Mouse (Mus musculus) intestine, postnatal 0 days (tissue): ENCODE measurements around the gene Akip1. TPM values are rescaled to one million over a fixed set of nuclear protein-coding genes. Genes with fewer than 3 reads are reported as not detected.

Experiments used
- ATAC-seq: fragments of 200-750 bp; cut with Nextera tagmentation; 2 replicates; pipeline ENCODE4 v1.8.0; 2017; ENCODE audit warnings: mild to moderate bottlenecking, moderate TSS enrichment, moderate library complexity
- H3K27ac ChIP-seq: fragments of 300-500 bp; sonication (generic); 2 replicates; pipeline ENCODE4 v1.5.1; 2014; ENCODE audit warnings: mild to moderate bottlenecking, low read depth, low read length, moderate library complexity
- H3K27me3 ChIP-seq: fragments of 300-500 bp; sonication (generic); replicated peaks from 2 replicates; pipeline ENCODE4 v1.6.1; 2014; ENCODE audit warnings: low read length, mixed read lengths; ENCODE audit not compliant: control insufficient read depth, insufficient read depth
- H3K36me3 ChIP-seq: fragments of 300-500 bp; sonication (generic); 2 replicates; pipeline ENCODE4 v1.6.1; 2014; ENCODE audit warnings: mild to moderate bottlenecking, moderate library complexity; ENCODE audit not compliant: control insufficient read depth, insufficient read depth
- H3K4me1 ChIP-seq: fragments of 300-500 bp; sonication (generic); replicated peaks from 2 replicates; pipeline ENCODE4 v1.6.1; 2014; ENCODE audit warnings: antibody characterized with exemption, low read length, mixed read lengths; ENCODE audit not compliant: control insufficient read depth, insufficient read depth
- H3K4me2 ChIP-seq: fragments of 300-500 bp; sonication (generic); replicated peaks from 2 replicates; pipeline ENCODE4 v1.6.1; 2014; ENCODE audit warnings: low read depth, mild to moderate bottlenecking, moderate library complexity
- H3K4me3 ChIP-seq: fragments of 300-500 bp; sonication (generic); 2 replicates; pipeline ENCODE4 v1.5.1; 2014; ENCODE audit warnings: low read depth, low read length
- H3K9ac ChIP-seq: fragments of 300-500 bp; sonication (generic); 2 replicates; pipeline ENCODE4 v1.6.1; 2014; ENCODE audit warnings: mild to moderate bottlenecking, low read depth, low read length
- H3K9me3 ChIP-seq: fragments of 300-500 bp; sonication (generic); 2 replicates; pipeline ENCODE4 v1.6.1; 2016; ENCODE audit warnings: mixed run types; ENCODE audit not compliant: control insufficient read depth
- CTCF ChIP-seq: sonication (generic); IDR thresholded peaks from 2 replicates; pipeline ENCODE4 v1.5.1; 2016; ENCODE audit warnings: low read depth, mild to moderate bottlenecking, control low read depth, antibody characterized with exemption, moderate library complexity
- WGBS: fragments of 180-500 bp; shearing (Covaris S2); extraction: QIAGEN DNeasy Blood & Tissue Kit; methylation state at CpG from one replicate; pipeline ENCODE4 v1.1.7; 2014; 5-methylcytosine and 5-hydroxymethylcytosine counted together
- polyA plus RNA-seq: library from polyadenylated mRNA; unstranded; fragments of >200 nt; fragmentation: Nextera tagmentation; extraction: Ambion mirVana; gene quantifications from 2 replicates; pipeline ENCODE4 v1.2.1, GENCODE M21; 2015

The Akip1 gene
- polyA plus RNA-seq, 1 experiment from 2014 or later: 29.8 TPM

DNA sequence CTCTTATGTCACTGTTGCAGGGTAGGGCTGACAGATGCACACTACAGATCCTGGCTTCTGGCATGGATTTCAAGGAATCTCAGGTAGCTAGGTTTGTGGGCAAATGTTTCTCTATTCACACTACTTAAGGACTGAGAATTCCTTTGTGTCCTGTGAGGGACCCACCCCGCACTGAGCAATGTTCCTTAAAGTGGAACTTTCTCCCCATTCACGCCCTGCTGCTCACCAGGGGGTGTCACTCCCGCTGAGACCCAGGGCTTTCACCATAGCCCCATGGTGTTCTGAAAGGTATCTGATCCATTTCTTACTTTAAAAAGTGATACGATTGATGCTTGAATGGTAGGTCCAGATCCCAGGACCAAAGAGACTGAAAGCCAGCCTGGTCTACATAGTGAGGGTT is 769 bp upstream of the Akip1 start:
- 59% methylated on average over 4 of the region's 4 CpGs for WGBS
- no peak for ATAC-seq
- H3K4me3 ChIP-seq: no peak overlapping the region
- no peak overlapping the region for H3K27ac ChIP-seq
- H3K27me3 ChIP-seq: 0 out of 2 replicates have a peak, but pooled peaks cover 4% of the 10 kb centered on the region
- H3K4me2 ChIP-seq: peak overlapping the region; percentile 85
- no peak for TF ChIP-seq CTCF
- H3K9ac ChIP-seq: no peak overlapping the region
- no peaks in the 10 kb centered on the region for H3K4me1 ChIP-seq
- H3K9me3 ChIP-seq: no peaks in the 10 kb centered on the region
- H3K36me3 ChIP-seq: 0 out of 2 replicates have a peak, but pooled peaks cover under 1% of the 10 kb centered on the region

DNA sequence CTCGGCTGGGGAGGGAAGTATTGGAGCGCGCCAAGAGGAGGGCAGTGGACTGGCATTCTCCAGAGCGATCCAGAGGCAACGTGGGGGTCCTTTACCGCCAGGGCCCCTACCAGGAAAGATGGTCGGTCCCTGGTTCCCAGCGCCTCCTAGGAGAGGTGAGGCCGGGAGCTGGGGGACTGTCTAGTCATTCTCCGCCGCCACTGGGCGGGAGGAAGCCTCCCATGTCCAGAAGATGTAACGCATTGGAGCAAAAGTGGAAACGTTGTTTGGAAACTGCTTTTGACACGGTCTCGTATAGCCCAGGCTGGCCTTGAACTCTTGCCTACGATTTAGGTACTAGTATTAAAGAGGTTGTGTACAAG is 507 bp downstream of the Akip1 start:
- no peak; the same call in 1 of the 2 replicates for TF ChIP-seq CTCF
- H3K27ac ChIP-seq: peak overlapping the region; percentile 60
- peaks cover 13% of the 10 kb centered on the region; the same call in 1 of the 2 replicates for H3K36me3 ChIP-seq
- ATAC-seq: peak; percentile 11; the same call in 1 of the 2 replicates
- 2% methylated on average over 17 of the region's 17 CpGs for WGBS
- peak overlapping the region; percentile 67 for H3K9ac ChIP-seq
- peak overlapping the region; percentile 85 for H3K4me2 ChIP-seq
- no peaks in the 10 kb centered on the region for H3K4me1 ChIP-seq
- peak overlapping the region; percentile 66 for H3K4me3 ChIP-seq
- H3K9me3 ChIP-seq: no peaks in the 10 kb centered on the region
- 0 out of 2 replicates have a peak, but pooled peaks cover 4% of the 10 kb centered on the region for H3K27me3 ChIP-seq

- Histone ChIP-seq H3K4me1 (no peaks in the 10 kb centered on the region), H3K9me3 (no peaks in the 10 kb centered on the region), H3K9ac (no peak overlapping the region), H3K27ac (no peak overlapping the region), H3K27me3 (0 out of 2 replicates have a peak, but pooled peaks cover 4% of the 10 kb centered on the region), H3K4me3 (peak overlapping the region; percentile 66; the same call in 1 of the 2 replicates), H3K4me2 (peak overlapping the region; percentile 85; the same call in 1 of the 2 replicates), H3K36me3 (peaks cover 15% of the 10 kb centered on the region; the same call in 1 of the 2 replicates)
- TF ChIP-seq CTCF: no peak
- ATAC-seq: no peak
- 43% methylated on average over 3 of the region's 3 CpGs for WGBS
Measured at GRCm38 (mm10) chr7:109704461-109704860, 971 bp downstream of the Akip1 start.

DNA sequence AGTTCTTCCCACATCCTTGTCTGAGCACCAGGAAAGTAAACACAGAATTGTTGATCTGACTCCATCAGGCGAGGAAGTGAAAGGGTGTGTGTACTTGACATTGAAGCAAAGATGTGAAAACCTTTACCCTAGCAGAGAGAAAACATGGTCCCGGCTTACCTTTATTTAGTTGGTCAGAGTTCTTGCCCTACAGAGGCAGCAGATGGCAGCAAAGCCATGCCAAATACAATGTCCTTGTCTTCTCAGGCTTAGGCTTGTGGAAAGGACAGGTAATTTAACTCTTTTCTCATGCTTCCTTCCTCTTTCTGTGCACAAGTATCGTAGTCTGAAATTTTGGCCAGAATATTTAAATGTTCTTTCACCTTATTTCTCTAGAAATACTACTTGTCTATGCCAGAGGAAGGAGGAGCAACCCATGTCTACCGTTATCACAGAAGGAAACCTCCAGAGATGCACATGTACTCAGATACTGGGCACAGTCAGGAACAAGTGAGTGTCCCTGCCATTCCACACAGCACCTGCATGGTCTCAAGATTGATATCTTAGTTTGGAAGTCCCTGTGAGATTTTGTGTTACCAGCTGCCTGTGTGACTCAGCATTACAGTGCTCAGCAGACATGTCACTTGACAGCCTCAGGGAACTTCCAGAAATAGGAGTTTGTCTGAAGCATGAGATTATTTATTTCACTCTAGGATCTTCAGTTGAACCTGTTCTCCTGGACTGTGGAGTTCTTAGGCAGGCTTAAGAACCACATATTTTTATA is 3.7 kb downstream of the Akip1 start:
- 36% methylated on average over 4 of the region's 4 CpGs for WGBS
- Histone ChIP-seq H3K9me3 (no peaks in the 10 kb centered on the region), H3K4me1 (no peaks in the 10 kb centered on the region), H3K27ac (no peak overlapping the region), H3K4me2 (no peak overlapping the region), H3K4me3 (no peak overlapping the region), H3K27me3 (0 out of 2 replicates have a peak, but pooled peaks cover 4% of the 10 kb centered on the region), H3K9ac (no peak overlapping the region), H3K36me3 (peaks cover 33% of the 10 kb centered on the region; the same call in 1 of the 2 replicates)
- TF ChIP-seq CTCF: peak; percentile 83
- no peak for ATAC-seq

GRCm38 (mm10) chr7:109708961-109709382 is 5.5 kb downstream of the Akip1 start:
- H3K36me3 ChIP-seq: peaks cover 44% of the 10 kb centered on the region; the same call in 1 of the 2 replicates
- WGBS: 38% methylated on average over 3 of the region's 3 CpGs
- no peaks in the 10 kb centered on the region for H3K9me3 ChIP-seq
- H3K9ac ChIP-seq: no peak overlapping the region
- H3K4me2 ChIP-seq: no peak overlapping the region
- H3K4me3 ChIP-seq: no peak overlapping the region
- no peak overlapping the region for H3K27ac ChIP-seq
- no peak for ATAC-seq
- H3K4me1 ChIP-seq: no peaks in the 10 kb centered on the region
- no peaks in the 10 kb centered on the region for H3K27me3 ChIP-seq
- no peak for TF ChIP-seq CTCF

GRCm38 (mm10) chr7:109710069-109710468 is 6.6 kb downstream of the Akip1 start:
- TF ChIP-seq CTCF: no peak
- H3K36me3 ChIP-seq: peaks cover 44% of the 10 kb centered on the region; the same call in 1 of the 2 replicates
- H3K4me1 ChIP-seq: no peaks in the 10 kb centered on the region
- 13% methylated on average over 1 of the region's 1 CpGs for WGBS
- no peak overlapping the region for H3K4me3 ChIP-seq
- no peaks in the 10 kb centered on the region for H3K27me3 ChIP-seq
- H3K27ac ChIP-seq: no peak overlapping the region
- no peak overlapping the region for H3K9ac ChIP-seq
- ATAC-seq: no peak
- no peak overlapping the region for H3K4me2 ChIP-seq
- no peaks in the 10 kb centered on the region for H3K9me3 ChIP-seq
